Comparison of ENCODE assay signal across 11 mouse cellular contexts in genomic region chr7:49191081-49191678, GRCm38 (mm10).
DNase-seq lines count a peak whose midpoint lies in the region; ATAC-seq and TF ChIP-seq lines count a peak whose summit lies in the region.
"Had no signal": no experiment of that assay in that cellular context is flagged by ENCODE, and none has a peak within 500 bp of the region (broad histone marks: within the 10 kb centered on the region; RNA-seq: fewer than 3 reads in every experiment).

No protein-coding gene starts in this region.

- no peak for DNase-seq in frontal cortex, postnatal 25 days (ENCODE audit: low spot score in 2 of 2)
- DNase-seq in lung, postnatal 0 days (ENCODE audit: low spot score), result peak; percentile 69
- DNase-seq: gastrocnemius, postnatal 25 days; kidney, adult 11 months had no signal

- peak; percentile 44 for TF ChIP-seq EP300 in lung, postnatal 0 days (IDR thresholded peaks at IDR 0.05)

- TF ChIP-seq POLR2A in cortical plate, adult 2 months (IDR thresholded peaks at IDR 0.05; ENCODE audit: extremely low read depth, insufficient read depth, low read length), result peak; percentile 16; the same call in 1 of the 2 replicates
- no peak for TF ChIP-seq POLR2A in olfactory bulb, adult 2 months (IDR thresholded peaks at IDR 0.05; ENCODE audit: insufficient read depth, low read depth, low read length)

- no peak overlapping the region for H3K4me2 ChIP-seq in lung, postnatal 0 days (replicated peaks; ENCODE audit: low read depth, low read length)
- no peak overlapping the region for H3K4me2 ChIP-seq in intestine, embryonic 15.5 days (replicated peaks)
- no peak overlapping the region for H3K4me2 ChIP-seq in intestine, postnatal 0 days (replicated peaks; ENCODE audit: low read depth)
- no peak overlapping the region for H3K4me2 ChIP-seq in liver, embryonic 12.5 days

- H3K27me3 ChIP-seq in lung, postnatal 0 days (replicated peaks; ENCODE audit: insufficient read depth, low read length), result no peaks in the 10 kb centered on the region
- H3K27me3 ChIP-seq in intestine, embryonic 15.5 days (replicated peaks), result no peaks in the 10 kb centered on the region
- H3K27me3 ChIP-seq in intestine, postnatal 0 days (replicated peaks; ENCODE audit: control insufficient read depth, insufficient read depth, low read length), result no peaks in the 10 kb centered on the region
- H3K27me3 ChIP-seq in liver, embryonic 12.5 days (replicated peaks), result no peaks in the 10 kb centered on the region

- TF ChIP-seq CTCF in cortical plate, adult 2 months (IDR thresholded peaks at IDR 0.05; ENCODE audit: extremely low read depth, insufficient read depth, low read length), result no peak
- no peak for TF ChIP-seq CTCF in lung, postnatal 0 days (IDR thresholded peaks at IDR 0.05)
- no peak for TF ChIP-seq CTCF in olfactory bulb, adult 2 months (IDR thresholded peaks at IDR 0.05; ENCODE audit: insufficient read depth, low read depth, low read length)
- TF ChIP-seq CTCF in intestine, postnatal 0 days (IDR thresholded peaks at IDR 0.05; ENCODE audit: low read depth), result no peak

- no peaks in the 10 kb centered on the region for H3K36me3 ChIP-seq in lung, postnatal 0 days (ENCODE audit: insufficient read depth, low read length)
- H3K36me3 ChIP-seq in intestine, embryonic 15.5 days, result no peaks in the 10 kb centered on the region
- no peaks in the 10 kb centered on the region for H3K36me3 ChIP-seq in intestine, postnatal 0 days (ENCODE audit: control insufficient read depth, insufficient read depth)
- H3K36me3 ChIP-seq in liver, embryonic 12.5 days, result no peaks in the 10 kb centered on the region

- no peaks in the 10 kb centered on the region for H3K9me3 ChIP-seq in lung, postnatal 0 days (ENCODE audit: low read length)
- H3K9me3 ChIP-seq in intestine, embryonic 15.5 days, result no peaks in the 10 kb centered on the region
- no peaks in the 10 kb centered on the region for H3K9me3 ChIP-seq in intestine, postnatal 0 days (ENCODE audit: control insufficient read depth)
- no peaks in the 10 kb centered on the region for H3K9me3 ChIP-seq in liver, embryonic 12.5 days (replicated peaks)
- H3K9me3 ChIP-seq: megakaryocyte, embryonic 14.5 days had no signal

- H3K27ac ChIP-seq in cortical plate, adult 2 months (ENCODE audit: insufficient read depth, low read length), result peak overlapping the region; percentile 51
- H3K27ac ChIP-seq in lung, postnatal 0 days (ENCODE audit: low read length), result no peak overlapping the region
- H3K27ac ChIP-seq in olfactory bulb, adult 2 months (ENCODE audit: insufficient read depth, low read depth, low read length), result peak overlapping the region; percentile 76
- no peak overlapping the region for H3K27ac ChIP-seq in intestine, embryonic 15.5 days
- H3K27ac ChIP-seq in intestine, postnatal 0 days (ENCODE audit: low read depth, low read length), result no peak overlapping the region
- no peak overlapping the region for H3K27ac ChIP-seq in liver, embryonic 12.5 days

- peaks cover 22% of the 10 kb centered on the region for H3K4me1 ChIP-seq in cortical plate, adult 2 months (ENCODE audit: control insufficient read depth, insufficient read depth, low read length)
- H3K4me1 ChIP-seq in lung, postnatal 0 days (ENCODE audit: insufficient read depth, low read depth, low read length), result peaks cover under 1% of the 10 kb centered on the region; the same call in 1 of the 2 replicates
- peaks cover 41% of the 10 kb centered on the region for H3K4me1 ChIP-seq in olfactory bulb, adult 2 months (ENCODE audit: control insufficient read depth, insufficient read depth, low read length)
- H3K4me1 ChIP-seq in intestine, embryonic 15.5 days (replicated peaks), result peaks cover 12% of the 10 kb centered on the region; the same call in 1 of the 2 replicates
- 0 out of 2 replicates have a peak, but pooled peaks cover 5% of the 10 kb centered on the region for H3K4me1 ChIP-seq in intestine, postnatal 0 days (replicated peaks; ENCODE audit: control insufficient read depth, insufficient read depth, low read length)
- H3K4me1 ChIP-seq in liver, embryonic 12.5 days, result no peaks in the 10 kb centered on the region
- H3K4me1 ChIP-seq: megakaryocyte, embryonic 14.5 days had no signal

- H3K9ac ChIP-seq in lung, postnatal 0 days (replicated peaks; ENCODE audit: low read depth), result no peak overlapping the region
- no peak overlapping the region for H3K9ac ChIP-seq in intestine, embryonic 15.5 days
- no peak overlapping the region for H3K9ac ChIP-seq in intestine, postnatal 0 days (ENCODE audit: low read depth, low read length)
- H3K9ac ChIP-seq in liver, embryonic 12.5 days, result no peak overlapping the region

- ATAC-seq in frontal cortex, adult (ENCODE audit: low TSS enrichment), result peak; percentile 60
- ATAC-seq in lung, postnatal 0 days, result peak; percentile 84
- ATAC-seq in intestine, embryonic 15.5 days, result no peak
- ATAC-seq in intestine, postnatal 0 days, result no peak
- no peak for ATAC-seq in liver, embryonic 12.5 days

- 43% methylated on average over 7 of the region's 7 CpGs for WGBS in lung, postnatal 0 days
- 29% methylated on average over 7 of the region's 7 CpGs for WGBS in olfactory bulb, adult 2 months
- WGBS in intestine, embryonic 15.5 days, result 57% methylated on average over 7 of the region's 7 CpGs
- WGBS in intestine, postnatal 0 days, result 57% methylated on average over 7 of the region's 7 CpGs
- 54% methylated on average over 7 of the region's 7 CpGs for WGBS in liver, embryonic 12.5 days (ENCODE audit: insufficient replicate concordance)

- no peak overlapping the region for H3K4me3 ChIP-seq in cortical plate, adult 2 months (ENCODE audit: insufficient read depth, low read length)
- no peak overlapping the region for H3K4me3 ChIP-seq in lung, postnatal 0 days (ENCODE audit: low read depth, low read length)
- no peak overlapping the region for H3K4me3 ChIP-seq in olfactory bulb, adult 2 months (ENCODE audit: insufficient read depth, low read depth, low read length)
- H3K4me3 ChIP-seq in intestine, embryonic 15.5 days (replicated peaks), result no peak overlapping the region
- no peak overlapping the region for H3K4me3 ChIP-seq in intestine, postnatal 0 days (ENCODE audit: low read depth, low read length)
- H3K4me3 ChIP-seq in liver, embryonic 12.5 days, result no peak overlapping the region
- H3K4me3 ChIP-seq: megakaryocyte, embryonic 14.5 days had no signal

Comparison
In these comparisons a context has a peak if more than half of its experiments do, and no peak if none do; other contexts are left out.
1. ATAC-seq: peak in frontal cortex, adult (single experiment) and lung, postnatal 0 days (single experiment); none in intestine, embryonic 15.5 days (single experiment), intestine, postnatal 0 days (single experiment) and liver, embryonic 12.5 days (single experiment).
2. H3K27ac ChIP-seq: peak in cortical plate, adult 2 months (single experiment) and olfactory bulb, adult 2 months (single experiment); none in lung, postnatal 0 days (single experiment), intestine, embryonic 15.5 days (single experiment), intestine, postnatal 0 days (single experiment) and liver, embryonic 12.5 days (single experiment).